Mouse (Mus musculus) stomach, postnatal 0 days (tissue): ENCODE data around the gene Mical2.

Experiments
- CTCF ChIP-seq: IDR thresholded peaks from 2 replicates; pipeline ENCODE4 v1.5.1; 2016; ENCODE audit warnings: antibody characterized with exemption, low read depth, mild to moderate bottlenecking, moderate library complexity
- EP300 ChIP-seq: optimal IDR thresholded peaks from 2 replicates; pipeline ENCODE3; 2016; ENCODE audit warnings: antibody characterized with exemption

DNA sequence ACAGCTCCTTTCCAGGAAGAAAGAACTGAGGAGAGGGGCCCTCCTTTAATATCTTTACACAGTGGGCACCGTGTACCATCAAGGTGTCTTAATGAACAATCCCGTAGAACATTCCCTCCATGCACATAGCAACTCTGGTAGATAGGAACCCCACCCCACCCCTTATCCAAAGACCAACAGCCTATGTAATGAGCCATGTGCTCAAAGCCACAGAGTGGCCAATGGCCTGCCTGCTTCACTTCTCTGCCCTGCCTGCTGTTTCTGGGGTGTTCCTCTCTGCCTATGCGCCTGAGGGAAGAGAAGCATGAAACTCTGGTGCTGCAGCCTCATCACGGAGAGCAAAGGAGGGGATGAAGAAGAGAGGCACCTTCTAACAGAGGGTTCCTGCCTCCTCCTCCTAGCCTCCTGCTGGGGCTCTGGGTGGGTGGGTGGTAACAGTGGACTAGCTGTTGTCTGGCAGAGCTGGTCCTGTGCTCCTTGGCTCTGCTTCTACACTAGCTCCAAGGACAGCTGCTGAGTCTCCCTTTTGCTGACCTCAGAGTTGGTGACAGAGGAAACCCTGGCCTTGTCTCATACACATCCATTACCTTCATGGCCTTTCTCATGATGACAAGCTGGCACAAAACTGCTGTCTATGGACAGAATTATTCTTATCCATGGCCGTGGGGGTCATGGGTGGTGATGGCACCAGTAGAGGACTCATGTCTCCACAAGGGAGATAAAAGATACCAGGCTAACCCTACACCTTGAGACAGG lies 62.9 kb downstream of the Mical2 start:
- TF ChIP-seq CTCF (no peak), EP300 (no peak)
